ENCODE assay signal across 8 mouse cellular contexts in the genomic region with DNA sequence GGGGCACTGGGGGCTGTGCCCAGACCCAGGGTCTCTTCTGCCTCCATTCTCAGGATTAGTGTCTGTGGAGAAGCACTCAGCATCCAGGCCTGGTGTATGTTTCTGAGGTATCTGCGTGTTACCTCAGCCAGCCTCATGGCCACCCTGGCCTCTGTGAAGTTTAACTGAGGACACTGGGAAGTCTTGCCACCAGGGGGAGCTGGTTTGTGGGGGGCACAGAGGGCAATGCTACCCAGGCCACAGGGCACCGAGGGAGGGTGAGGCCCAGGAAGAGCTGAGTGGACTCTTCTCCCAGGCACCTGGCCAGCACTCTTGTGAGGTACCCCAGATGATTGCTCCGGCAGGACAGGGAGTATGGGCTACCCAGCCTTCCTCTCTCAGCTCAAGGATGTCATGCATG. TPM values are rescaled to one million over a fixed set of nuclear protein-coding genes. Genes with fewer than 3 reads are reported as not detected.
DNase-seq lines count a peak whose midpoint lies in the region; TF ChIP-seq lines count a peak whose summit lies in the region.
"Had no signal": no experiment of that assay in that cellular context is flagged by ENCODE, and none has a peak within 500 bp of the region (broad histone marks: within the 10 kb centered on the region; RNA-seq: fewer than 3 reads in every experiment).

No protein-coding gene starts in this region.

- WGBS in small intestine, adult 2 months: 41% methylated on average over 3 of the region's 3 CpGs

- no peaks in the 10 kb centered on the region for H3K27me3 ChIP-seq in small intestine, adult 2 months (ENCODE audit: control insufficient read depth, insufficient read depth, low read length)

- TF ChIP-seq POLR2A in small intestine, adult 2 months (IDR thresholded peaks at IDR 0.05; ENCODE audit: low read depth, low read length): no peak

- peaks cover 9% of the 10 kb centered on the region for H3K4me1 ChIP-seq in small intestine, adult 2 months (ENCODE audit: control insufficient read depth, insufficient read depth, insufficient read length, low read length)

- H3K36me3 ChIP-seq in small intestine, adult 2 months (ENCODE audit: control insufficient read depth, insufficient read depth, low read length): no peaks in the 10 kb centered on the region

- DNase-seq in kidney, postnatal 4 days: peak; percentile 55
- DNase-seq in kidney, adult 8-10 months: no peak
- peak; percentile 38 for DNase-seq in adrenal gland, adult 2 months
- peak; percentile 69 for DNase-seq in heart, postnatal 4 days
- no peak for DNase-seq in cerebellum, adult 11-12 months
- no peak for DNase-seq in retina, embryonic 14.5 days (ENCODE audit: low spot score)

- TF ChIP-seq CTCF in small intestine, adult 2 months (IDR thresholded peaks at IDR 0.05; ENCODE audit: extremely low read depth, insufficient read length, insufficient replicate concordance, low read depth, low read length): peak; percentile 46; the same call in 1 of the 2 replicates

- H3K4me3 ChIP-seq in small intestine, adult 2 months (ENCODE audit: low read depth, low read length): no peak overlapping the region
- H3K4me3 ChIP-seq: megakaryocyte, embryonic 14.5 days had no signal

- no peak overlapping the region for H3K27ac ChIP-seq in small intestine, adult 2 months (ENCODE audit: insufficient read depth, low read depth, low read length)

RNA-seq across cellular contexts. Expression of a gene that starts 31.5 kb away (rescaled TPM):
- total RNA-seq in adrenal gland, adult 2 months (2021): 10 to 100 TPM; 21.9 to 42.5 TPM
- polyA plus RNA-seq in adrenal gland, adult 2 months (2012; rRNA removed): 34.5 and 35.1 TPM in 2 replicates
- total RNA-seq in heart, postnatal 4 days (2021): 10 to 100 TPM; 46.4 to 49.9 TPM
- 4.5 and 4.8 TPM in 2 replicates for polyA plus RNA-seq in small intestine, adult 2 months (2012; rRNA removed)

RNA-seq across cellular contexts. Expression of a gene that starts 48.3 kb away (rescaled TPM):
- 100 to 1,000 TPM; 124 to 147 TPM for total RNA-seq in adrenal gland, adult 2 months (2021)
- polyA plus RNA-seq in adrenal gland, adult 2 months (2012; rRNA removed): 98.8 and 102 TPM in 2 replicates
- 100 to 1,000 TPM; 145 to 150 TPM for total RNA-seq in heart, postnatal 4 days (2021)
- 39.4 and 55.7 TPM in 2 replicates for polyA plus RNA-seq in small intestine, adult 2 months (2012; rRNA removed)

Comparison
In these comparisons a context has a peak if more than half of its experiments do, and no peak if none do; other contexts are left out.
1. DNase-seq: peak in kidney, postnatal 4 days (2 of 2), adrenal gland, adult 2 months (single experiment) and heart, postnatal 4 days (single experiment); none in kidney, adult 8-10 months (0 of 2), cerebellum, adult 11-12 months (single experiment) and retina, embryonic 14.5 days (single experiment).